Mouse (Mus musculus) embryonic facial prominence, embryonic 11.5 days (tissue): ENCODE results near the gene Slc24a2. TPM values are rescaled to one million over a fixed set of nuclear protein-coding genes. Genes with fewer than 3 reads are reported as not detected.

ENCODE experiments used
- ATAC-seq: fragments of 200-750 bp; cut with Nextera tagmentation; replicated peaks from 2 replicates; pipeline ENCODE4 v1.8.0; 2017; ENCODE audit warnings: low read depth; ENCODE audit not compliant: insufficient number of reproducible peaks, low FRiP score, low TSS enrichment
- DNase-seq: peaks from one replicate; pipeline ENCODE4 v3.0.0-alpha.2; 2015; ENCODE audit warnings: low spot score
- H3K27ac ChIP-seq: fragments of 300-500 bp; sonication (generic); replicated peaks from 2 replicates; pipeline ENCODE4 v1.5.1; 2014; ENCODE audit warnings: mild to moderate bottlenecking, low read depth, low read length, control low read depth
- H3K27me3 ChIP-seq: fragments of 300-500 bp; sonication (generic); 2 replicates; pipeline ENCODE4 v1.6.1; 2014; ENCODE audit warnings: mild to moderate bottlenecking, low read length, moderate library complexity, mixed read lengths; ENCODE audit not compliant: control insufficient read depth, insufficient read depth
- H3K36me3 ChIP-seq: fragments of 300-500 bp; sonication (generic); replicated peaks from 2 replicates; pipeline ENCODE4 v1.6.1; 2014; ENCODE audit warnings: low read depth, mild to moderate bottlenecking, low read length, moderate library complexity, mixed read lengths; ENCODE audit not compliant: control insufficient read depth, insufficient read depth
- H3K4me1 ChIP-seq: fragments of 300-500 bp; sonication (generic); 2 replicates; pipeline ENCODE4 v1.6.1; 2014; ENCODE audit warnings: low read length, mixed read lengths; ENCODE audit not compliant: control insufficient read depth, insufficient read depth
- H3K4me2 ChIP-seq: fragments of 300-500 bp; sonication (generic); 2 replicates; pipeline ENCODE4 v1.6.1; 2014; ENCODE audit warnings: low read depth, mild to moderate bottlenecking, control low read depth, low read length, moderate library complexity
- H3K4me3 ChIP-seq: fragments of 300-500 bp; sonication (generic); 2 replicates; pipeline ENCODE4 v1.5.1; 2014; ENCODE audit warnings: low read depth, low read length, control low read depth
- H3K9ac ChIP-seq: fragments of 300-500 bp; sonication (generic); replicated peaks from 2 replicates; pipeline ENCODE4 v1.6.1; 2014; ENCODE audit warnings: mild to moderate bottlenecking, control low read depth, low read length
- H3K9me3 ChIP-seq: fragments of 300-500 bp; sonication (generic); replicated peaks from 2 replicates; pipeline ENCODE4 v1.6.1; 2016; ENCODE audit warnings: mild to moderate bottlenecking, low read length, inconsistent platforms, mixed read lengths; ENCODE audit not compliant: control insufficient read depth
- WGBS: fragments of 180-500 bp; shearing (Covaris S2); extraction: QIAGEN DNeasy Blood & Tissue Kit; methylation state at CpG from one replicate; pipeline ENCODE4 v1.1.7; 2014; 5-methylcytosine and 5-hydroxymethylcytosine counted together
- polyA plus RNA-seq: library from polyadenylated mRNA; unstranded; fragments of >200 nt; fragmentation: Nextera tagmentation; extraction: Ambion mirVana; gene quantifications from 2 replicates; pipeline ENCODE4 v1.2.1, GENCODE M21; 2014

Gene Slc24a2
- polyA plus RNA-seq, 1 experiment from 2014 or later, result 0.39 TPM

GRCm38 (mm10) chr4:87210533-87210932 is 19.7 kb downstream of the Slc24a2 start:
- H3K9ac ChIP-seq, result no peak overlapping the region
- no peak overlapping the region for H3K4me3 ChIP-seq
- H3K9me3 ChIP-seq, result no peaks in the 10 kb centered on the region
- 85% methylated on average over 3 of the region's 3 CpGs for WGBS
- no peak overlapping the region for H3K27ac ChIP-seq
- DNase-seq (no peak), ATAC-seq (no peak)
- no peaks in the 10 kb centered on the region for H3K36me3 ChIP-seq
- H3K4me2 ChIP-seq, result no peak overlapping the region
- no peaks in the 10 kb centered on the region for H3K27me3 ChIP-seq
- no peaks in the 10 kb centered on the region for H3K4me1 ChIP-seq

- ATAC-seq (no peak), DNase-seq (no peak)
- Histone ChIP-seq H3K9me3 (no peaks in the 10 kb centered on the region), H3K4me3 (no peak overlapping the region), H3K27ac (no peak overlapping the region), H3K27me3 (no peaks in the 10 kb centered on the region), H3K4me1 (no peaks in the 10 kb centered on the region), H3K36me3 (no peaks in the 10 kb centered on the region), H3K4me2 (no peak overlapping the region), H3K9ac (no peak overlapping the region)
- WGBS, result 68% methylated on average over 2 of the region's 2 CpGs
Observed at GRCm38 (mm10) chr4:87202081-87202480, 28.2 kb downstream of the Slc24a2 start.

- 76% methylated on average over 3 of the region's 3 CpGs for WGBS
- Histone ChIP-seq H3K4me2 (no peak overlapping the region), H3K4me1 (no peaks in the 10 kb centered on the region), H3K4me3 (no peak overlapping the region), H3K27ac (no peak overlapping the region), H3K9me3 (no peaks in the 10 kb centered on the region), H3K27me3 (no peaks in the 10 kb centered on the region), H3K9ac (no peak overlapping the region), H3K36me3 (no peaks in the 10 kb centered on the region)
- ATAC-seq (no peak), DNase-seq (no peak)
Observed at GRCm38 (mm10) chr4:87201229-87201628, 29.0 kb downstream of the Slc24a2 start.

- no peak overlapping the region for H3K4me2 ChIP-seq
- WGBS, result 75% methylated on average over 10 of the region's 10 CpGs
- no peaks in the 10 kb centered on the region for H3K36me3 ChIP-seq
- no peak for DNase-seq
- no peaks in the 10 kb centered on the region for H3K27me3 ChIP-seq
- H3K9me3 ChIP-seq, result no peaks in the 10 kb centered on the region
- no peak overlapping the region for H3K27ac ChIP-seq
- no peak for ATAC-seq
- no peak overlapping the region for H3K9ac ChIP-seq
- H3K4me1 ChIP-seq, result no peaks in the 10 kb centered on the region
- no peak overlapping the region for H3K4me3 ChIP-seq
Observed at GRCm38 (mm10) chr4:87184147-87184930, 45.9 kb downstream of the Slc24a2 start.

- DNase-seq (no peak), ATAC-seq (no peak)
- no peak overlapping the region for H3K4me2 ChIP-seq
- WGBS, result 69% methylated on average over 3 of the region's 3 CpGs
- H3K4me1 ChIP-seq, result no peaks in the 10 kb centered on the region
- no peaks in the 10 kb centered on the region for H3K27me3 ChIP-seq
- no peak overlapping the region for H3K9ac ChIP-seq
- no peak overlapping the region for H3K27ac ChIP-seq
- no peaks in the 10 kb centered on the region for H3K36me3 ChIP-seq
- no peak overlapping the region for H3K4me3 ChIP-seq
- no peaks in the 10 kb centered on the region for H3K9me3 ChIP-seq
Observed at GRCm38 (mm10) chr4:87177116-87177515, 53.2 kb downstream of the Slc24a2 start.

- no peak for ATAC-seq
- 92% methylated on average over 6 of the region's 6 CpGs for WGBS
Observed at GRCm38 (mm10) chr4:87163945-87164344, 66.3 kb downstream of the Slc24a2 start.

GRCm38 (mm10) chr4:87158053-87158452 is 72.2 kb downstream of the Slc24a2 start:
- no peak overlapping the region for H3K27ac ChIP-seq
- WGBS, result 82% methylated on average over 4 of the region's 4 CpGs
- H3K4me1 ChIP-seq, result no peaks in the 10 kb centered on the region
- H3K27me3 ChIP-seq, result no peaks in the 10 kb centered on the region
- H3K4me3 ChIP-seq, result no peak overlapping the region
- no peak overlapping the region for H3K4me2 ChIP-seq
- H3K9me3 ChIP-seq, result no peaks in the 10 kb centered on the region
- H3K36me3 ChIP-seq, result no peaks in the 10 kb centered on the region
- DNase-seq (no peak), ATAC-seq (no peak)
- H3K9ac ChIP-seq, result no peak overlapping the region

More at GRCm38 (mm10) chr4:87163945-87164344, 66.3 kb downstream of the Slc24a2 start:
- Histone ChIP-seq H3K27me3 (no peaks in the 10 kb centered on the region), H3K4me3 (no peak overlapping the region), H3K36me3 (no peaks in the 10 kb centered on the region), H3K4me2 (no peak overlapping the region), H3K9ac (no peak overlapping the region), H3K9me3 (no peaks in the 10 kb centered on the region), H3K4me1 (no peaks in the 10 kb centered on the region), H3K27ac (no peak overlapping the region)
- DNase-seq, result no peak

- ATAC-seq (no peak), DNase-seq (no peak)
- no peak overlapping the region for H3K9ac ChIP-seq
- no peaks in the 10 kb centered on the region for H3K36me3 ChIP-seq
- H3K27ac ChIP-seq, result no peak overlapping the region
- no peak overlapping the region for H3K4me3 ChIP-seq
- no peaks in the 10 kb centered on the region for H3K4me1 ChIP-seq
- 83% methylated on average over 7 of the region's 7 CpGs for WGBS
- H3K9me3 ChIP-seq, result no peaks in the 10 kb centered on the region
- no peaks in the 10 kb centered on the region for H3K27me3 ChIP-seq
- no peak overlapping the region for H3K4me2 ChIP-seq
Observed at GRCm38 (mm10) chr4:87151990-87152389, 78.3 kb downstream of the Slc24a2 start.
